Mouse (Mus musculus) kidney, adult 2 months (tissue): ENCODE results near the gene Armc6. TPM values are rescaled to one million over a fixed set of nuclear protein-coding genes. Genes with fewer than 3 reads are reported as not detected.

Experiments
- DNase-seq: peaks from one replicate; pipeline ENCODE4 v3.0.0; 2021
- H3K27ac ChIP-seq: fragments of 200-500 bp; 2 replicates; pipeline ENCODE4 v1.5.1; 2012; ENCODE audit warnings: low read depth, low read length, control low read depth, inconsistent platforms; ENCODE audit not compliant: insufficient read depth
- H3K27me3 ChIP-seq: fragments of 200-500 bp; replicated peaks from 2 replicates; pipeline ENCODE4 v1.6.1; 2012; ENCODE audit warnings: mild to moderate bottlenecking, moderate library complexity, low read length, inconsistent platforms; ENCODE audit not compliant: control insufficient read depth, insufficient read depth
- H3K36me3 ChIP-seq: fragments of 200-500 bp; 2 replicates; pipeline ENCODE4 v1.6.1; 2012; ENCODE audit warnings: mild to moderate bottlenecking, moderate library complexity, low read length, inconsistent platforms; ENCODE audit not compliant: control insufficient read depth, insufficient read depth
- H3K4me1 ChIP-seq: fragments of 200-500 bp; 2 replicates; pipeline ENCODE4 v1.6.1; 2011; ENCODE audit warnings: low read length; ENCODE audit not compliant: control insufficient read depth, insufficient read depth
- H3K4me3 ChIP-seq: fragments of 200-500 bp; 2 replicates; pipeline ENCODE4 v1.5.1; 2011; ENCODE audit warnings: mild to moderate bottlenecking, low read depth, low read length, control low read depth; ENCODE audit not compliant: insufficient read depth
- CTCF ChIP-seq: fragments of 200-500 bp; conservative IDR thresholded peaks from 2 replicates; pipeline ENCODE4 v1.5.1; 2011; ENCODE audit warnings: low read depth, mild to moderate bottlenecking, control low read depth, low read length, moderate library complexity, mixed read lengths; ENCODE audit not compliant: insufficient read depth, insufficient read length
- POLR2A ChIP-seq: fragments of 200-500 bp; IDR thresholded peaks from one replicate; pipeline ENCODE4 v1.6.1; 2011; ENCODE audit warnings: low read depth, low read length, control low read depth
- WGBS: fragments of 180-500 bp; shearing (Covaris S2); methylation state at CpG from one replicate; pipeline ENCODE4 v1.1.7; 2018; 5-methylcytosine and 5-hydroxymethylcytosine counted together
- polyA plus RNA-seq: library from polyadenylated mRNA; depleted of rRNA; stranded (reverse); fragments of >200 nt; gene quantifications from 2 replicates; pipeline ENCODE4 v1.2.3, GENCODE M21; 2012

Gene Armc6
- polyA plus RNA-seq, 1 experiment: 14.2 TPM

DNA sequence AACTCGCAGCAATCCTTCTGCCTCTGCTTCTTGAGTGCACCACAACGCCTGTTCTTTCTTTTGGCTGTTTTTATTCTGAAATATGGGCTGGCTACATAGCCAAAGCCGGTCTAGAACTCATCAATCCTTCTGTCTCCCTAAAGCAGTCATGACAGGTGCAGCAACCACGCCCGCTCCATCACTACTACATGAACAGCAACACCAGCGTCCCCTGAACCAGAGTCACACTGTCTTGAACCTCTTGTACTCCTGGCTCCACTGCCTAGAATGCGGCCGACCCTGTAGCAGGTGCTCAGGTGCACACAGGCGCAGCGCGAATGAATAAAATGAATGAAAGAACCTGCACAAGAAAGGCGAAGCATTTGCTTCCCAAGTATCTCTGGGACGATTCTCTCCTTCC lies 660 bp downstream of the Armc6 start:
- Histone ChIP-seq H3K4me1 (peaks cover 7% of the 10 kb centered on the region; the same call in 1 of the 2 replicates), H3K27ac (no peak overlapping the region), H3K4me3 (peak overlapping the region; percentile 73), H3K36me3 (no peaks in the 10 kb centered on the region; the same call in 1 of the 2 replicates), H3K27me3 (no peaks in the 10 kb centered on the region)
- no peak for DNase-seq
- 6% methylated on average over 13 of the region's 13 CpGs for WGBS
- no peak for TF ChIP-seq CTCF
- no peak for TF ChIP-seq POLR2A

DNA sequence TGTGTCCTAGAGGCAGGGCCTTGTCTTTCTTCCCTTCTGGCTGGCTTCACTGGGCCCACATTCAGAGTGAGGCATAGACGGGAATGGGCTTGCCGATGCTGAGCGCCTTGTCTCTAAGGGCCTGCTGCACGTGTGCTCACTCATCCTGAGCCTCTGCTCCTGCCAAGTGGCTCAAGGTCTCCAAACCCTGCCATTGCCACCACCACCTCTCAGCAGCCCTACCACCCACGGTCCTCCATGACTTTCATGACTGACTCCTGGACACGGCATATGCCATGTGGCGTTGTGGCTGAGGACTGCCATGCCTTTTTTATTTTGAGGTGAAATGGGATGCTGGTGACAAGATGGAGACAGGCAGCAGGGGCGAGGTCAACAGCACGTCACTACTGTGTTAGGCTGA lies 3.4 kb downstream of the Armc6 start:
- WGBS: 95% methylated on average over 9 of the region's 9 CpGs
- Histone ChIP-seq H3K27me3 (no peaks in the 10 kb centered on the region), H3K4me1 (peaks cover 4% of the 10 kb centered on the region; the same call in 1 of the 2 replicates), H3K27ac (no peak overlapping the region), H3K36me3 (no peaks in the 10 kb centered on the region), H3K4me3 (no peak overlapping the region)
- DNase-seq: no peak
- no peak for TF ChIP-seq CTCF
- TF ChIP-seq POLR2A: no peak

DNA sequence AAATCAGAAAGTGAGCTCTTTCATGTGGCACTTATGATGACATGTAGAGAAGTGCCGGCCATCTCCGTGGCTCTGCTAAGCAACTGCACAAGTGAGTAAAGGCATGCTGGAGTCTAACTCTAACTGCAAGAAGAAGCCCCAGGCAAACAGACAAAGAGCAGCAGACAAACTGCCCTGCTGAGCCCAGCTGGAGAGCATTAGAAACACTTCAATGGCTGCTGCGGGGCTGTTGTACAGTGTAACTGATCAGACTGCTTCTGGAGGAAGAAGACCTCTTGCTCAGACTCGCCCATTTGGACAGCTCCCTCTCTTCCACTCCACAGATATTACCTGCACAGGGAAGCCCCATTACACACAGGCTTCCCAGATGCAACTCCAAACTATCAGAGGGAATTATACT lies 6.3 kb downstream of the Armc6 start:
- no peaks in the 10 kb centered on the region for H3K27me3 ChIP-seq
- TF ChIP-seq CTCF: no peak
- TF ChIP-seq POLR2A: no peak
- H3K4me1 ChIP-seq: peaks cover 2% of the 10 kb centered on the region; the same call in 1 of the 2 replicates
- no peak for DNase-seq
- no peak overlapping the region for H3K4me3 ChIP-seq
- no peaks in the 10 kb centered on the region for H3K36me3 ChIP-seq
- WGBS: 85% methylated on average over 4 of the region's 4 CpGs
- H3K27ac ChIP-seq: no peak overlapping the region

DNA sequence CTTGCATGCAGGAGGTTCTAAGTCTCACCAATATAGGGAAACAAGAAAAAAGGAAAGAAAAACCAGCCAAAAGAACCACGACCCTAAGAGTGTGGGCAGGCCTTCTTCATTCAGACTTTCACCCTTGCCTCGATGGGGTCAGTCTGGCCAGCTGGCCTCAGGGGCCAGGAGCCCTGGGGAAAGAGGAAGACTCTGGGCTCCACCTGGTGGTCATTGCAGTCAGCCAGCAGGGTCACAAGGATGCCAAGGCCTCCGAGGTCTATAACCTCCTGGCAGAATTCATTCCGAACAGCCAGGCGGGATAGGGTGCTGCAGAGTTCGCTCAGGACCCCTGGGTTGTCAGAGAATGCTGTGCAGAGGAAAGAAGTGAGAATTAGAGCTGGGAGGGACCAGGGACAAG lies 10.9 kb downstream of the Armc6 start:
- Histone ChIP-seq H3K4me1 (peaks cover 31% of the 10 kb centered on the region), H3K27me3 (no peaks in the 10 kb centered on the region), H3K36me3 (no peaks in the 10 kb centered on the region), H3K4me3 (no peak overlapping the region), H3K27ac (no peak overlapping the region)
- DNase-seq: peak; percentile 86
- 36% methylated on average over 6 of the region's 6 CpGs for WGBS
- TF ChIP-seq POLR2A (no peak), CTCF (peak; percentile 87)

DNA sequence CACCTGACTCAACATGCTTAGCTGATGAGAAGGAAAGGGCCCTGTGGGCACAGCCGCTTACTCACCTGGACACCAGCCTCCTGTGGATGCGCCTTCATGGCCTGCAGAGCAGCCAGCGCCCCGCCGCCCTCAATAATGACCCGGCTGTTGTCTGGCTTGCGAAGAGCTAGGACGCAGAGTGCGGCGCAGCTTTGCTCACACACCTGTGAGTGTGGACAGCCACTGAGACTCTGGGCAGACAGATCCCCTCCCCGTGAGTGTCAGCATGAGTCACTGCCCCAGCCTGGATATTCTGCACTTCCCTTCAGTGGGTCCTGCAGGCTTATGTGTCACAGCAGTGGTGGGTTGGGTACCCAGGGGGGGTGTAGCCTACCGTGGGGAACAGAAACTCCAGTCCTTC lies 12.2 kb downstream of the Armc6 start:
- H3K4me1 ChIP-seq: peaks cover 38% of the 10 kb centered on the region

DNA sequence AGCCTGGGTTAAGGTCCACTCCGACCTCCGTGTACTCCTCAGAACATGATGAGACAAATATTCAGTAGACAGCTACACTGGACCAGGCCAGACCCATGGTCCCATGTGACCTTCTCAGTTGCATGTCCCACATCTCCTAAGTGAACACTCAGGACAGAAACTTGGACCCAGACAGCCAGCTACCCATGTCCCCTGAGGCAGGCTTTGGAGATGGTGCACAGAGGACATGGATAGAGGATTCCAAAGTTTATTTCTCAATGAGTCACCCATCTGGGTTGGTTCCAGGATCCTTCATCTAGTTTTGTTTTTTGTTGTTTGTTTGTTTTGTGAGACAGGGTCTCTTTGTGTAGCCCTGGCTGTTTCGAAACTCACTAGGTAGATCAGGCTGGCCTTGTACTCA lies 13.4 kb downstream of the Armc6 start:
- WGBS: 73% methylated on average over 3 of the region's 3 CpGs
- no peaks in the 10 kb centered on the region for H3K36me3 ChIP-seq
- peaks cover 49% of the 10 kb centered on the region for H3K4me1 ChIP-seq
- no peak for TF ChIP-seq POLR2A
- no peak for TF ChIP-seq CTCF
- peak; percentile 41 for DNase-seq
- H3K27ac ChIP-seq: peak overlapping the region; percentile 77
- H3K27me3 ChIP-seq: no peaks in the 10 kb centered on the region
- no peak overlapping the region for H3K4me3 ChIP-seq

More for the DNA sequence above, 12.2 kb downstream of the Armc6 start:
- Histone ChIP-seq H3K27me3 (no peaks in the 10 kb centered on the region), H3K4me3 (no peak overlapping the region), H3K27ac (no peak overlapping the region), H3K36me3 (no peaks in the 10 kb centered on the region)
- no peak for DNase-seq
- TF ChIP-seq POLR2A (no peak), CTCF (no peak)
- WGBS: 91% methylated on average over 12 of the region's 12 CpGs

DNA sequence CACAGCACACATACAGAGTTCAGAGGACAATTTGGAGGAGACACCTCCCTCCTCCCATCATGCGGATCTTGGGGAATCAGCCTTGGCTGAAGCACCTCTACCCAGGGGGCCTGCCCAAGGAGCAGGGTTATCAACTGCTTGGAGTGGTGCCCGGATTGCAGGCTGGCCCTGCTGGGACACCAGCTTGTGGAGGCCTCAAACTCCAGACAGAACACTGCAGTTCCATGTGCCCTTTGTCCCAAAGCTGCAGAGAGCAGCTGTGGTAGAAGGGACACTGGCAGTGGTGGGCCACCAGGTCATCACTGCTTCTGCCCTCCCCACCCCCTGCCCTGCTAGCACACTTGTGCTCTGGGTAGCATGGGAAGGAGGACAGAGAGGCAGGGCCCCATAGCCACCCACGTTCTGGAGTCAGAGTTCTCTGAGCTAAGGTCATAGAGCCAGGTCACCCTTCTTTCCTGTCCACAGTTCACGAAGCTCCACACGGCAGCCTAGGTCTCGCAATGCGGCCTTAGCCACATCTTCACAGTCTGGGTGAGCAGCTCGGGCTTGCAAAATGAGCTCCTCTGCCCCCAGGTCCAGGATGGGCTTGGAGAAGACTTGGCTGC lies 13.9 kb downstream of the Armc6 start:
- H3K36me3 ChIP-seq: no peaks in the 10 kb centered on the region
- H3K27me3 ChIP-seq: no peaks in the 10 kb centered on the region
- TF ChIP-seq POLR2A (no peak), CTCF (no peak)
- WGBS: 45% methylated on average over 8 of the region's 8 CpGs
- H3K4me1 ChIP-seq: peaks cover 49% of the 10 kb centered on the region
- H3K4me3 ChIP-seq: no peak overlapping the region
- DNase-seq: peak; percentile 88
- H3K27ac ChIP-seq: peak overlapping the region; percentile 77

DNA sequence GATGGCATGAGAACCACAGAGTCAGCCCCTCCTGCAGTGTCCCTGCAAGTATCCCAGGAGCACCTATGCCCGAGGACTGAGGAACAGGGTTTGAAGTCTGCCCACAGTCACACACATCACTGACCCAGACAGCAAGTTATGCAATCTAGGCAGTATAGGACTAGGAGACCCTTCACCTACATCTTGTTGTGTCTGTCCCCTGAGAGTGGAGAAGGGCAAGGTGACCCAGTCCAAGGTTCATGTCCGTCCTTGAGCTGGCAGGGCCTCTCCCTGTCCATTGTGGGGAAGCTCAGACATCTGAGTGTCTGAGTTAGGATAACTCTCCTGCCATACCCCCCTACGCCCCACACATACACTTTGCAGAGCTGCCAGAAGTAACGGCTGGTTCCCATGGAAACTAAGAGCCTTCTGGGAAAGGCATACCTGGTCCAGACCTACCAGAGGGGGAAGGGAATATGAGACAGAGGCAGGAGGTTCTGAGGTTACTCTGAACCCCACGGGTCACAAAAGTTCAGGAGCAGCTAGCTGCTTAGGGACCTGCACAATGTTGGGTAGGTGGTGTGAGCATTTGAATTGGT lies 15.1 kb downstream of the Armc6 start:
- DNase-seq: peak; percentile 65
- H3K4me3 ChIP-seq: no peak overlapping the region
- peak overlapping the region; percentile 36; the same call in 1 of the 2 replicates for H3K27ac ChIP-seq
- 47% methylated on average over 5 of the region's 5 CpGs for WGBS
- no peaks in the 10 kb centered on the region for H3K27me3 ChIP-seq
- no peak for TF ChIP-seq POLR2A
- TF ChIP-seq CTCF: no peak
- H3K36me3 ChIP-seq: no peaks in the 10 kb centered on the region
- peaks cover 49% of the 10 kb centered on the region for H3K4me1 ChIP-seq
